Mouse (Mus musculus) myocyte (in vitro differentiated cells): ENCODE data around the gene Lpin1.

Experiments
- CEBPB ChIP-seq: IDR thresholded peaks from 2 replicates; pipeline ENCODE4 v1.6.1; 2011; ENCODE audit warnings: mild to moderate bottlenecking, moderate library complexity; ENCODE audit not compliant: poor library complexity, insufficient read depth, severe bottlenecking
- E2F4 ChIP-seq: IDR thresholded peaks from one replicate; pipeline ENCODE4 v1.6.1; 2011; ENCODE audit warnings: mild to moderate bottlenecking, control low read depth, moderate library complexity; ENCODE audit not compliant: insufficient read depth
- MAX ChIP-seq: IDR thresholded peaks from one replicate; pipeline ENCODE4 v1.6.1; 2011; ENCODE audit warnings: low read depth, mild to moderate bottlenecking, control low read depth
- MYOD1 ChIP-seq, 3 experiments: IDR thresholded peaks; one replicate each; pipeline ENCODE4 v1.6.1; 2011; ENCODE audit warnings: control low read depth in 2 of 3, low read depth in 2 of 3, mild to moderate bottlenecking in 2 of 3, moderate library complexity in 1 of 3; ENCODE audit not compliant: insufficient read length in 2 of 3, control insufficient read depth in 1 of 3
- MYOG ChIP-seq, 3 experiments: IDR thresholded peaks; one replicate each; pipeline ENCODE4 v1.6.1; 2011; ENCODE audit warnings: control low read depth in 2 of 3, low read depth in 2 of 3, mild to moderate bottlenecking in 2 of 3; ENCODE audit not compliant: insufficient read length in 2 of 3, control insufficient read depth in 1 of 3, insufficient read depth in 1 of 3
- POLR2A ChIP-seq: IDR thresholded peaks from one replicate; pipeline ENCODE4 v1.6.1; 2011; ENCODE audit warnings: low read depth, mild to moderate bottlenecking, control low read depth, moderate library complexity; ENCODE audit not compliant: insufficient read length
- POLR2AphosphoS2 ChIP-seq: IDR thresholded peaks from one replicate; pipeline ENCODE4 v1.6.1; 2011; ENCODE audit warnings: low read depth, control low read depth; ENCODE audit not compliant: insufficient read length
- SRF ChIP-seq: IDR thresholded peaks from one replicate; pipeline ENCODE4 v1.6.1; 2011; ENCODE audit warnings: low read depth; ENCODE audit not compliant: control insufficient read depth, insufficient read length
- TCF12 ChIP-seq: IDR thresholded peaks from one replicate; pipeline ENCODE4 v1.6.1; 2011; ENCODE audit warnings: mild to moderate bottlenecking, control low read depth; ENCODE audit not compliant: poor library complexity, insufficient read depth, severe bottlenecking
- TCF3 ChIP-seq: IDR thresholded peaks from one replicate; pipeline ENCODE4 v1.6.1; 2011; ENCODE audit warnings: low read depth, control low read depth; ENCODE audit not compliant: insufficient read length
- USF1 ChIP-seq: IDR thresholded peaks from one replicate; pipeline ENCODE4 v1.6.1; 2011; ENCODE audit warnings: low read depth, mild to moderate bottlenecking, control low read depth, moderate library complexity

- no peak for TF ChIP-seq POLR2A
- TF ChIP-seq TCF12, result no peak
- no peak for TF ChIP-seq TCF3
- TF ChIP-seq E2F4, result no peak
- TF ChIP-seq POLR2AphosphoS2, result no peak
- TF ChIP-seq MAX, result no peak
- no peak for TF ChIP-seq USF1
- no peak for TF ChIP-seq SRF
- peak; percentile 59; the same call in 1 of the 2 replicates for TF ChIP-seq CEBPB
- no peak for TF ChIP-seq MYOD1 (IDR thresholded peaks at IDR 0.05; ENCODE audit: control insufficient read depth in 1 of 3, insufficient read length in 2 of 3, low read depth in 2 of 3)
- TF ChIP-seq MYOG (IDR thresholded peaks at IDR 0.05; ENCODE audit: control insufficient read depth in 1 of 3, insufficient read depth in 1 of 3, insufficient read length in 2 of 3, low read depth in 2 of 3), result no peak
Measured at GRCm38 (mm10) chr12:16531956-16532859, 78.6 kb downstream of the Lpin1 start.
